Mouse (Mus musculus) limb, embryonic 12.5 days (tissue): ENCODE results near the gene Pfkm. TPM values are rescaled to one million over a fixed set of nuclear protein-coding genes. Genes with fewer than 3 reads are reported as not detected.

Source experiments
- ATAC-seq: fragments of 200-750 bp; cut with Nextera tagmentation; 2 replicates; pipeline ENCODE4 v1.8.0; 2017; ENCODE audit warnings: low read depth, moderate TSS enrichment; ENCODE audit not compliant: insufficient number of reproducible peaks, insufficient read depth, low FRiP score, low TSS enrichment
- H3K27ac ChIP-seq: fragments of 300-500 bp; sonication (generic); 2 replicates; pipeline ENCODE4 v1.5.1; 2016; ENCODE audit warnings: mild to moderate bottlenecking, moderate library complexity
- H3K27me3 ChIP-seq: fragments of 300-500 bp; sonication (generic); 2 replicates; pipeline ENCODE4 v1.6.1; 2016; ENCODE audit warnings: mild to moderate bottlenecking, moderate library complexity
- H3K36me3 ChIP-seq: fragments of 300-500 bp; sonication (generic); 2 replicates; pipeline ENCODE4 v1.6.1; 2016; ENCODE audit warnings: mild to moderate bottlenecking, moderate library complexity
- H3K4me1 ChIP-seq: fragments of 300-500 bp; sonication (generic); replicated peaks from 2 replicates; pipeline ENCODE4 v1.6.1; 2016
- H3K4me2 ChIP-seq: fragments of 300-500 bp; sonication (generic); 2 replicates; pipeline ENCODE4 v1.6.1; 2016; ENCODE audit warnings: mild to moderate bottlenecking, moderate library complexity
- H3K4me3 ChIP-seq: fragments of 300-500 bp; sonication (generic); replicated peaks from 2 replicates; pipeline ENCODE4 v1.5.1; 2016; ENCODE audit warnings: mild to moderate bottlenecking
- H3K9ac ChIP-seq: fragments of 300-500 bp; sonication (generic); replicated peaks from 2 replicates; pipeline ENCODE4 v1.6.1; 2016; ENCODE audit warnings: mild to moderate bottlenecking, moderate library complexity
- H3K9me3 ChIP-seq: fragments of 300-500 bp; sonication (generic); 2 replicates; pipeline ENCODE4 v1.6.1; 2016; ENCODE audit warnings: mild to moderate bottlenecking, moderate library complexity
- WGBS: fragments of 180-500 bp; shearing (Covaris S2); methylation state at CpG from one replicate; pipeline ENCODE4 v1.1.7; 2016; 5-methylcytosine and 5-hydroxymethylcytosine counted together
- polyA plus RNA-seq: library from polyadenylated mRNA; unstranded; fragments of >200 nt; fragmentation: Nextera tagmentation; extraction: Ambion mirVana; gene quantifications from 2 replicates; pipeline ENCODE4 v1.2.1, GENCODE M21; 2016

The Pfkm gene
- polyA plus RNA-seq, 1 experiment from 2014 or later, result 49.4 TPM

DNA sequence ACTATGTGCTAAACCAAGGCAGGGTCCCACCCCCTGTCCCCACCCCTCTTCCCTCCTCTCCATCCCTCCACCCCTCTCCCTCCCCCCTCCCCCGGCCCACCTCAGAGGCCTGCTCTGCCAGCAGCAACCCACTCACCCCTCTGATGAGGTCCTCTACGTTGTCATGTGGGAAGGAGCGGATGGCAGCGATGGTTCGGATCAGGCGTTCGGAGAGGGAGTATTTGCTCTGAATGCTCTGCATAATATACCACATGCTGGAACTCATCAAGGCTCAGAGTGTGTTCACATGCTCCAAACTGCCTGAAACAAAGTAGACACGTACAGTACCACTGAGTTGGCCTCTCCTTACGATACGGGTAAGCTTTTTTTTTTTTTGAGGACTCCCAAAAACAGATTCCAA, 50.1 kb downstream of the Pfkm start:
- 77% methylated on average over 10 of the region's 10 CpGs for WGBS
- peaks cover 7% of the 10 kb centered on the region for H3K4me1 ChIP-seq
- no peak overlapping the region for H3K4me2 ChIP-seq
- H3K27me3 ChIP-seq, result no peaks in the 10 kb centered on the region
- H3K9ac ChIP-seq, result no peak overlapping the region
- no peaks in the 10 kb centered on the region for H3K9me3 ChIP-seq
- no peak overlapping the region for H3K4me3 ChIP-seq
- H3K27ac ChIP-seq, result no peak overlapping the region
- H3K36me3 ChIP-seq, result peaks cover 50% of the 10 kb centered on the region
- no peak for ATAC-seq

DNA sequence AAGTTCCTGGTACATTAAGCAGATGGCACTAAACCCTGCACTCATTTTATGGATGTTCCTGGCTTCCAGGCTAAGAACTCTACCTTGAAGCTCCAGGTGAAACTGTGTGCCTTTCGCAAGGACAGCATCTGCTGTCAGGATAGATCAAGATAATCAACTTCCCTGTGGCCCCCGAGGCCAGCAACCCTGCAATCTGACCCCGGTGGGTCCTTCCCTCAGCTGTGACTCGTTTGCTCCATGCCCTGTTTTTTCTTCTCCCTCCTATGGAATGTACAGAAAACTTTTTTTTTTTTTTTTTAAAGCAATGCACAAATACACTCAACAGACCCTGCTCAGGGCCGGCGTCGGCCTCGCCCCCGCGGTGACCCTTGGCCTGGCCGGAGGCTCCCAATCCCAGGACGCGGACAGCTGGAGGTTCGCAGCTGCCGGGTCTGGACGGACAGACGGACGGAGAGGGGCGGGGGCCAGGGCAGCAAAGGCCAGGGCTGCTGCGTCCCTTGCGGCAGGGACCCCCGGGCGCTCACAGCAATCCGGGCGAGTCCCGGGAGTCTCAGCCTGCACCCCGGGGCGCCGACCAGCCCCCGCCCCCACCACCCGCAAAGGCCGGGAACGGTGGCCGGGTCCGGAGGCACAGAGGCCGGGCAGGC, 52.6 kb downstream of the Pfkm start:
- Histone ChIP-seq H3K9me3 (no peaks in the 10 kb centered on the region), H3K4me2 (peak overlapping the region; percentile 88), H3K27ac (peak overlapping the region; percentile 78), H3K36me3 (peaks cover 25% of the 10 kb centered on the region), H3K4me1 (peaks cover 7% of the 10 kb centered on the region), H3K9ac (peak overlapping the region; percentile 91), H3K27me3 (no peaks in the 10 kb centered on the region), H3K4me3 (peak overlapping the region; percentile 99)
- peak; percentile 52 for ATAC-seq
- under 1% methylated on average over 36 of the region's 36 CpGs for WGBS

DNA sequence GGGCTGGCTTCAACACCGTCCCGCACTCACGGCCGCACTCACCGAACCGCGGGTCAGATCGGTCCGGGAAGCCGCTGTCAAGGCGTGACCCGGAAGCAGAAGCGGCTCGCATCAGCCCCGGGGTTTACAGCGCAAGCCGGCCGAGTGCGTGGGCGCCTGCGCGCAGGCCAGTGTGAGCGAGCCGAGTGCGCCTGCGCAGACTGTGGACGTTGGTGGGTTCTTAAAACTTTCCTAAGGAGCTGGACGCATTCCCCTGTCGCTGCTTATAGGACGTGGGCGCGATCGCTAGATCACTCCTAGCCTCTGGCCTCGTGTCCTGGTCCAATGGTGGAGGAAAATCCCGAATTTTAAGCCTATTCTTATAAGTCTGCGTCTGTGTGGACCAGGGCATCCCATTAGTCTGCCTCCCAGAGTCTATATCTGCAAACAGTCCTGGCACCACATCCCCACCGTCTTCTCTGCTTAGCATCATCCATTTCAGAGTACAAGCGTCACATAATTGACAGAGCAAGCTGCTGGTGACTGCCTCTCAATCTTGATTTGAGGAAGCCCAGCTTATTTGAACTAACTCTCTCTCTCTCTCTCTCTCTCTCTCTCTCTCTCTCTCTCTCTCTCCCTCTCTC, 53.3 kb downstream of the Pfkm start:
- peaks cover 18% of the 10 kb centered on the region for H3K36me3 ChIP-seq
- no peaks in the 10 kb centered on the region for H3K27me3 ChIP-seq
- peak; percentile 89 for ATAC-seq
- H3K9me3 ChIP-seq, result no peaks in the 10 kb centered on the region
- peak overlapping the region; percentile 99 for H3K4me3 ChIP-seq
- peak overlapping the region; percentile 91 for H3K9ac ChIP-seq
- H3K27ac ChIP-seq, result peak overlapping the region; percentile 78
- H3K4me2 ChIP-seq, result peak overlapping the region; percentile 88
- under 1% methylated on average over 38 of the region's 38 CpGs for WGBS
- H3K4me1 ChIP-seq, result peaks cover 7% of the 10 kb centered on the region

DNA sequence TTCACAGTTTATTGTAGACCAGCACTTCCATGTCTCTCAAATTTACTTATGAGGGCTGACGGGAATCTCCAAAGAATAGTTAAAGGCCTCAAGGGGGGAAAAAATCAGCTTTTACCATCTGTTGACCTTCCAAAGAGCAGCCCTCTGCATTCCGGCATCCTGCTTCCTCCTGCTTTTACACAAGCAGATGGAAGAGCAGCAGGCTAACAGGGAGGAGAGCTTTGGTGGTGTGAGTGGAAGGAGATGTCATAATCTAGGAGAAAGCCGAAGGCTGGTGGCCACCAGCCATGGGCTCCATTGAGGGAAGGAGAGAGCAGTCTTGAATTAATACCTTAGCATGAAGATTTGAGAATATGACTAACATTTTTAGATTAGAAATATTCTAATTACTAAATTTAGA, 56.0 kb downstream of the Pfkm start:
- WGBS, result 84% methylated on average over 3 of the region's 3 CpGs

DNA sequence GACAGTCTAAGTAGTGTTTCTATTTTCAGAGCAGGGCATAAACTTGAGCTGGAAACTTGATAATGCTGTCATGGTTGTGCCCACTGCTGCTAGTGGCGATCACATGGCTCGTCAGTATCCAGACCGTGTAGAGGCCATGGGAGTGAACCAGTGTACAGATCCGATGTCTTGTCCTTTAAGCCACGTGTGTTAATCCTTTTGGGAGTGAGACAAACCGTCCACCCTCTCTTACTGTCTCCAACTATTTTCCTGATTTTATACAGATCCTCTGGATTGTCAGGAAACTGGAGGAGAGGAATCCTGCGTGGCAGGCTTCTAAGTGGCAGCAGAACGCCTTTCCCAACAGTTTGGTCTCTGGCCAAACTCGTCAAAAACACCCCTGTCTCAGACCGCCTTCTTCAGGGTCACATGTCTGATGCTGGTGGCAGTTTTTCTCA, 56.8 kb downstream of the Pfkm start:
- Histone ChIP-seq H3K4me2 (no peak overlapping the region), H3K9me3 (no peaks in the 10 kb centered on the region), H3K27ac (no peak overlapping the region), H3K36me3 (no peaks in the 10 kb centered on the region), H3K9ac (no peak overlapping the region), H3K4me3 (no peak overlapping the region), H3K27me3 (no peaks in the 10 kb centered on the region), H3K4me1 (peaks cover 7% of the 10 kb centered on the region)
- WGBS, result 78% methylated on average over 10 of the region's 10 CpGs
- no peak for ATAC-seq

More for the DNA sequence above, 56.0 kb downstream of the Pfkm start:
- Histone ChIP-seq H3K27me3 (no peaks in the 10 kb centered on the region), H3K4me2 (no peak overlapping the region), H3K27ac (no peak overlapping the region), H3K9ac (no peak overlapping the region), H3K36me3 (no peaks in the 10 kb centered on the region), H3K4me1 (peaks cover 7% of the 10 kb centered on the region), H3K4me3 (no peak overlapping the region), H3K9me3 (no peaks in the 10 kb centered on the region)
- no peak for ATAC-seq

DNA sequence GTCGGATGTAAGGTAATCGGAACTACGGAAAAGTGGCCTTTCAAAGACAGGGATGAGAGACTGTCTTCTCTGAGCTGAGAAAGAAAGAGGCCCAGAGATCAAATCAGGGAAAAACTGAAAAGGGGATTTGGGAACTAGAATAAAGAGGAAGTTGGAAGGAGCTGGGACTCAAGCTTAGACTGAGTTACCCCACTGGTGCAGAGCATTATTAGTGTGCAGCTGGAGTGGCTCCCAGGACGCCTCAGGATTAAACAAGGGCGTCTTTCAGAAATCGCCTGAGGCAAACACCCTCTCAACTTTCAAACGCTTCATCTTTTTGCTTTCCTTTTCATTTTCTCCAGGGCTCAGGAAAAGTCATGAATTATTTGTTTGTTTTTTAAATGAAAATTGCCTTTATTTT, 60.5 kb downstream of the Pfkm start:
- Histone ChIP-seq H3K9ac (no peak overlapping the region), H3K27me3 (no peaks in the 10 kb centered on the region), H3K4me3 (no peak overlapping the region), H3K9me3 (no peaks in the 10 kb centered on the region), H3K4me1 (no peaks in the 10 kb centered on the region; the same call in 1 of the 2 replicates), H3K27ac (no peak overlapping the region), H3K36me3 (no peaks in the 10 kb centered on the region), H3K4me2 (no peak overlapping the region)
- 65% methylated on average over 7 of the region's 7 CpGs for WGBS
- ATAC-seq, result no peak

DNA sequence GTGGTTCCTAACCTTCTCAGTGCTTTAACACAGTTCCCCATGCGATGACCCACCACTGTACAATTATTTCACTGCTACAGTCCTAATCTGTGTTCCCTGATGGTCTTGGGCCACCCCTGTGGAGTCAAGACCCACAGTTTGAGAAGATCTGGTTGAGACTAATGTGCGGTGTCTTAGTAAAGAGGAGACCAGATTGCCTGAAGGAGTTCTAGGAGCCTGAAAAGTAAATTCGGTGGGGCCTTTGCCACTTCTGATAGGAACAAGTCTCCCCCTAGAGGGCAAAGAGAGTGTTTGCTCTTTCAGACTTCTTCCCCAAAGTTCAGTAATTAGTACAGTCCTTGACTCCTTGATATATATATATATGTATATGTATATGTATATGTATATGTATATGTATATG, 61.2 kb downstream of the Pfkm start:
- H3K27ac ChIP-seq, result no peak overlapping the region
- no peaks in the 10 kb centered on the region for H3K36me3 ChIP-seq
- ATAC-seq, result no peak
- no peaks in the 10 kb centered on the region for H3K27me3 ChIP-seq
- 35% methylated on average over 3 of the region's 3 CpGs for WGBS
- H3K9ac ChIP-seq, result no peak overlapping the region; the same call in 1 of the 2 replicates
- H3K4me3 ChIP-seq, result no peak overlapping the region
- H3K4me2 ChIP-seq, result no peak overlapping the region
- H3K9me3 ChIP-seq, result no peaks in the 10 kb centered on the region
- no peaks in the 10 kb centered on the region; the same call in 1 of the 2 replicates for H3K4me1 ChIP-seq

DNA sequence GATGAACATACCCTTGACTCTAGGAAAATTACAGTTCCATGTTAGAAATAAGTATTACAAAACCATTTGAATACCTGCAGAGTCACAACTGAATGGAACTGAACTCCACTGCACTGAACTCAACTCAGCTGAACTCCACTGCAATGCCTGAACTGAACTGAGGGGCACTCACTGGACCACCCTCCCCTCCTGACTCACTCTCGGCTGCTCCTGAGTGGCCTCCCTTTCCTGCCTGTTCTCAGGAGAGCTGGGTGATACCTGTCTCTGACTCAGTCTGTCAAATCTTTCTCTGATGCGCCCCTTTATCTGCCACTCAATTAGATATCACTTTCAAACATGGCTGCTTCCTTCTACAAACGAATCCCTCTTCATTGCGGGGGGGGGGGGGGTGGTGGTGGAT, 61.8 kb downstream of the Pfkm start:
- WGBS, result 64% methylated on average over 4 of the region's 4 CpGs
- H3K4me2 ChIP-seq, result no peak overlapping the region
- no peaks in the 10 kb centered on the region for H3K27me3 ChIP-seq
- H3K9ac ChIP-seq, result no peak overlapping the region
- H3K4me1 ChIP-seq, result no peaks in the 10 kb centered on the region; the same call in 1 of the 2 replicates
- no peak overlapping the region for H3K27ac ChIP-seq
- H3K4me3 ChIP-seq, result no peak overlapping the region
- ATAC-seq, result no peak
- no peaks in the 10 kb centered on the region for H3K9me3 ChIP-seq
- H3K36me3 ChIP-seq, result no peaks in the 10 kb centered on the region

DNA sequence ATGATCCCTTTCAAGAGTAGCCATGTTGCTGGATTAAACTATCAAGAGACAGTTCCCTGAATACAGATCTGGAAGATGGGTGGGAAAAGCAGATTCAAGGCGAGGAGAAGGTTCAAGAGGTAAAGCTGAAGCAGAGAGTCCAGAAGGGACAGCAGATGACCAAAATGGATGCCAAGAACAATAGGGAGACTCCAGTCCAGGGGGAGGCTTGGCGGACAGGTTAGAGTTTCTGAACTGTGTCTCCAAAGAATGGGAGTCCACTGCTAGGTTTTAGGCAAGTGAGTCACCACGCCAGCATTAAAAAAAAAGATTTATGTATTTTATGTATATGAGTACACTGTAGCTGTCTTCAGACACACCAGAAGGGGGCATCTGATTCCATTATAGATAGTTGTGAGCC, 62.2 kb downstream of the Pfkm start:
- 75% methylated on average over 3 of the region's 3 CpGs for WGBS

DNA sequence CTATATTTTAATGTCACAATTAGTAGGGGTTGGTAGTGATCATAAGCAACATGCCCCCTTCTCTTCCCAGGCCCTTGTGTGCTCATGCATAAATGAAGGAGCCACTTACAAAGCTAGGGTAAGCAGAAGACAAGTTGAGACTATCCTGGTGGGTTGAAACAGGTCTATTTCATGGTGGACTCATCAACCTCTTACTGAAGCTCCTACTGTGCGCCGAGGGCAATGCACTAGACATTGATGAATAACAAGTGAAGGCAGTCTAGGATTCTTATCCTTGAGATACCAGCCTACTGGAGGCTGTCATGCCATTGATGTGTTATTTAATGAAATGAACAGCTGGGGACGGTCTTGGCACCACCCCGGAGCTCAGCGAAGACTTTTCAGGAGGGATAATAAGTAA, 62.9 kb downstream of the Pfkm start:
- Histone ChIP-seq H3K36me3 (no peaks in the 10 kb centered on the region), H3K27ac (no peak overlapping the region), H3K4me2 (no peak overlapping the region), H3K4me1 (no peaks in the 10 kb centered on the region; the same call in 1 of the 2 replicates), H3K27me3 (no peaks in the 10 kb centered on the region), H3K9me3 (no peaks in the 10 kb centered on the region), H3K4me3 (no peak overlapping the region), H3K9ac (no peak overlapping the region)
- WGBS, result 90% methylated on average over 5 of the region's 5 CpGs
- no peak for ATAC-seq

More for the DNA sequence above, 62.2 kb downstream of the Pfkm start:
- Histone ChIP-seq H3K4me1 (no peaks in the 10 kb centered on the region; the same call in 1 of the 2 replicates), H3K36me3 (no peaks in the 10 kb centered on the region), H3K27ac (no peak overlapping the region), H3K27me3 (no peaks in the 10 kb centered on the region), H3K4me3 (no peak overlapping the region), H3K9me3 (no peaks in the 10 kb centered on the region), H3K9ac (no peak overlapping the region), H3K4me2 (no peak overlapping the region)
- ATAC-seq, result no peak

DNA sequence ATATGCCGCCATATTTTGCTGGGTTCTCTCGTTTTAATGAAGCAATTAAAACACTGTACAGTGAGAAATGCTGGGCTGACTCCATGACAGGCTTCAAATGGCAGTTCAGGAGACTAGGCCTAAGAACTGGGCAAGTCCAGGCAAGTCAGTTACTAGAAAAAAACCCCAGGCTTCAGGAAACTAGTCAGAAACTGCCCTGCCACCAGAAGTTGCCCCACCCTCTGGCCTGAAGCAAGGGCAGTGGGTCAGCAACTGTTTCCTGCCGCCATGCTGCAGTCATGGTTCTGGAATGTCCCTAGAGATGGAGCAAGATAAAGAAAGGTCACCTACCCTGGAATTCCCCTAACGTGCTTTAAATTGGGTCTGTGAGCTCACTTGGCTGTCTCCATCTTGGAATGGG, 63.6 kb downstream of the Pfkm start:
- no peak overlapping the region for H3K27ac ChIP-seq
- no peak overlapping the region for H3K9ac ChIP-seq
- H3K27me3 ChIP-seq, result no peaks in the 10 kb centered on the region
- no peaks in the 10 kb centered on the region; the same call in 1 of the 2 replicates for H3K4me1 ChIP-seq
- no peak overlapping the region for H3K4me3 ChIP-seq
- WGBS, result 60% methylated on average over 4 of the region's 4 CpGs
- ATAC-seq, result no peak
- H3K4me2 ChIP-seq, result no peak overlapping the region
- no peaks in the 10 kb centered on the region for H3K9me3 ChIP-seq
- H3K36me3 ChIP-seq, result no peaks in the 10 kb centered on the region
